Mouse (Mus musculus) thymus, adult 2 months (tissue): ENCODE data around the gene Adgre5.

Experiments used
- CTCF ChIP-seq: fragments of 200-500 bp; IDR thresholded peaks from 2 replicates; pipeline ENCODE4 v1.5.1; 2012; ENCODE audit warnings: mild to moderate bottlenecking, control low read depth, low read length, moderate library complexity, borderline replicate concordance; ENCODE audit not compliant: control insufficient read depth, poor library complexity, insufficient read depth; ENCODE audit errors: extremely low read depth
- POLR2A ChIP-seq: fragments of 200-500 bp; IDR thresholded peaks from 2 replicates; pipeline ENCODE4 v1.6.1; 2012; ENCODE audit warnings: mild to moderate bottlenecking, low read length, control low read depth, moderate library complexity; ENCODE audit not compliant: control insufficient read depth, poor library complexity, insufficient read depth; ENCODE audit errors: extremely low read depth

DNA sequence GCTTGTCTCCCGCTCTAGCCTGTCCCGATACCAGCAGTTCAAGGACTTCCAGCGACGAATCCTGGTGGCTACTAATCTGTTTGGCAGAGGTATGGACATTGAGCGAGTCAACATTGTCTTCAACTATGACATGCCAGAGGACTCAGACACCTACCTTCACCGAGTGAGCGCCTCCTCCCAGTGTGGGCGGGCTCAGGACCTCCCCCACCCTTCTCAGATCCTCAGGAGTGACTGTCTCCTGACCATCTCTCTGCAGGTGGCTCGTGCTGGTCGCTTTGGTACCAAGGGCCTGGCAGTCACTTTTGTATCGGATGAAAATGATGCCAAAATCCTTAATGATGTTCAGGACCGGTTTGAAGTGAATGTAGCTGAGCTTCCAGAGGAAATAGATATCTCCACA is 18.5 kb downstream of the Adgre5 start:
- TF ChIP-seq CTCF (no peak), POLR2A (no peak)
